Mouse (Mus musculus): ENCODE data around the gene Asphd1. TPM values are rescaled to one million over a fixed set of nuclear protein-coding genes. Genes with fewer than 3 reads are reported as not detected.

Asphd1 gene
- polyA plus RNA-seq, 1 experiment from 2014 or later = 6.5 TPM

DNA sequence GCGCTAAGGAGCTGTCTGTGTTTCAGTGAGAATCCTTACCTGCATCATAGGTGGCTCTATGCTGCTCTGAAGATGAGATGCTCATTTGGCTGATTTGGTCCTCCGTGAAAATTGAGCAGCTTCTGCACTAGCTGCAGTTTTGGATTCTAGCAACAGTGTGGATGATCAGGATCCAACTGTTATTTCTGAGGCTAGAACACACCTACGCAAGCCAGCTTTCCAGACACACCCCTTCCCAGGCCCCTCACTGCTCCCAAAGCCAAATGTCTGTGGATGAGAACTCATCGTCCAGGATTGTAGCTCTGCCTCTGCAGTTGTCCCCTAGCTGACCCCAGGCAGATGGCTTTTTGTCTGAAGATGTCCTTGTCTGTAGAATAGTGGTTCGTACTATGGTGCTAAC, 11.7 kb upstream of the Asphd1 start:
- Histone ChIP-seq H3K9me3 (ENCODE audit: control insufficient read depth, low read length) (no peaks in the 10 kb centered on the region), H3K4me1 (ENCODE audit: control insufficient read depth, insufficient read depth, low read length) (no peaks in the 10 kb centered on the region), H3K27me3 (ENCODE audit: control insufficient read depth, insufficient read depth, low read length) (no peaks in the 10 kb centered on the region), H3K9ac (replicated peaks; ENCODE audit: low read length) (no peak overlapping the region), H3K4me2 (ENCODE audit: low read length) (no peak overlapping the region), H3K36me3 (ENCODE audit: control insufficient read depth, insufficient read depth, low read length) (peaks cover 90% of the 10 kb centered on the region), H3K4me3 (replicated peaks; ENCODE audit: low read depth, low read length) (no peak overlapping the region), H3K27ac (replicated peaks; ENCODE audit: low read depth, low read length) (no peak overlapping the region)
- DNase-seq (no peak), ATAC-seq (ENCODE audit: low FRiP score, low TSS enrichment) (no peak)
- 89% methylated on average over 5 of the region's 5 CpGs for WGBS

DNA sequence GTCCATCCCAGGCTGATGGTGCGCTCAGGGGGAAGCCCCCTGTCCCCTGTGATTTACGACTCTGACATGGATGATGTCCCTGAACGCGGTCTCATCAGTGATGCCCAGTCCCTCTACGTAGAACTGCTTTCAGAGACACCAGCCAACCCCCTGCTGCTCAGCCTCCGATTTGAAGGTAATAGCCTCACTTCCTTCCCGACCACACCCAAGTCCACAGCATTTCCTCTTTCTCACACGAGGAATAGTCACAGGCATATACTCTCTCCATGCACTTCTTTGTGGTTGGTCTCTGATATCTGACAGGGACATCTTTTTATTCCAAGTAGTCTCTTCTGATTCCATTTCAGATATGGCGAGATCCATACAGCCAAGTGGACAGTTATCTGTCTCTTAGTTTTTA, 10.4 kb upstream of the Asphd1 start:
- H3K9me3 ChIP-seq (ENCODE audit: control insufficient read depth, low read length) = no peaks in the 10 kb centered on the region
- no peak for DNase-seq
- peaks cover 85% of the 10 kb centered on the region for H3K36me3 ChIP-seq (ENCODE audit: control insufficient read depth, insufficient read depth, low read length)
- H3K4me1 ChIP-seq (ENCODE audit: control insufficient read depth, insufficient read depth, low read length) = no peaks in the 10 kb centered on the region
- H3K9ac ChIP-seq (replicated peaks; ENCODE audit: low read length) = no peak overlapping the region
- no peak overlapping the region for H3K4me2 ChIP-seq (ENCODE audit: low read length)
- 76% methylated on average over 9 of the region's 9 CpGs for WGBS
- H3K27ac ChIP-seq (replicated peaks; ENCODE audit: low read depth, low read length) = no peak overlapping the region
- ATAC-seq (ENCODE audit: low FRiP score, low TSS enrichment) = no peak
- no peak overlapping the region for H3K4me3 ChIP-seq (replicated peaks; ENCODE audit: low read depth, low read length)
- H3K27me3 ChIP-seq (ENCODE audit: control insufficient read depth, insufficient read depth, low read length) = no peaks in the 10 kb centered on the region

DNA sequence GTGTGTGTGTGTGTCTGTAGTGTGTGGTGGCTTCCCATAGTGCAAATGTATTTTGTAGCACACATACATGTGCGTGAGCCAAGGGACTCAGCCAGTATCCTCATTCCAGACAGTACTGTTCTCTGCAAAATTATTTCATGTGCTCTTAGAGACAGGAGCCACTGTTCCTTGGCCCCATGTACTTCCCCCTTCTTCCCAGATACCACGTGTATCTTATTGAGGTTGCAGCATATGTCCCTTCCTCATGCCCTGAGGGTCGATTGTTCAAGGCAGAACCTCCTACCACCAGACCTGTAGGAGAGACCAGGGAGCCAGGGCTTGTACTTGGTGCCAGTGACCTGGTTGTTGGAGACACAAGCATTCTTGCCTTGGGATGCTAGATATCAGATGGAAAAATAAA, 5.7 kb upstream of the Asphd1 start:
- WGBS = 63% methylated on average over 3 of the region's 3 CpGs

DNA sequence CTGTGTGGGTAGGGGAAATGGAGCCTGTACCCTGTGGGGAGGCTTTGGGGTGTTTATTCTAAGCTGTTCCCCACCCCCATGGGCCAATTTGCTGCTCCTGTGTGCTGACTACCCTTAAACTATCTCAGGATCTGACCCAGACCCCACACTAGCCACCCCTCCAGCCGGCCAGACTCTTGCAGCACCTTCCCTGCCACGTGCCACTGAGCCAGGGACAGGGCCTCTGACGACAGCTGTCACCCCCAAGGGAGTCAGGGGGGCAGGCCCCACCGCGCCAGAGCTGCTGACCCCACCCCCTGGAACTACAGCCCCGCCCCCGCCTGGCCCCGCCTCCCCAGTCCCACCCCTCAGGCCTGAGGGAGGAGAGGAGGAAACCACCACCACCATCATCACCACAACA, 3.3 kb upstream of the Asphd1 start:
- H3K4me2 ChIP-seq (ENCODE audit: low read length) = peak overlapping the region; percentile 98
- H3K9me3 ChIP-seq (ENCODE audit: control insufficient read depth, low read length) = no peaks in the 10 kb centered on the region
- ATAC-seq (ENCODE audit: low FRiP score, low TSS enrichment) = no peak
- no peak for DNase-seq
- H3K9ac ChIP-seq (replicated peaks; ENCODE audit: low read length) = peak overlapping the region; percentile 81
- H3K36me3 ChIP-seq (ENCODE audit: control insufficient read depth, insufficient read depth, low read length) = peaks cover 30% of the 10 kb centered on the region
- WGBS = 0% methylated on average over 8 of the region's 8 CpGs
- no peaks in the 10 kb centered on the region for H3K27me3 ChIP-seq (ENCODE audit: control insufficient read depth, insufficient read depth, low read length)
- H3K4me3 ChIP-seq (replicated peaks; ENCODE audit: low read depth, low read length) = peak overlapping the region; percentile 64
- no peak overlapping the region for H3K27ac ChIP-seq (replicated peaks; ENCODE audit: low read depth, low read length)
- peaks cover 29% of the 10 kb centered on the region for H3K4me1 ChIP-seq (ENCODE audit: control insufficient read depth, insufficient read depth, low read length)

More for the DNA sequence above, 5.7 kb upstream of the Asphd1 start:
- ATAC-seq (ENCODE audit: low FRiP score, low TSS enrichment) (no peak), DNase-seq (no peak)
- H3K4me1 ChIP-seq (ENCODE audit: control insufficient read depth, insufficient read depth, low read length) = peaks cover 15% of the 10 kb centered on the region
- H3K4me3 ChIP-seq (replicated peaks; ENCODE audit: low read depth, low read length) = no peak overlapping the region
- peaks cover 53% of the 10 kb centered on the region for H3K36me3 ChIP-seq (ENCODE audit: control insufficient read depth, insufficient read depth, low read length)
- H3K9me3 ChIP-seq (ENCODE audit: control insufficient read depth, low read length) = no peaks in the 10 kb centered on the region
- H3K4me2 ChIP-seq (ENCODE audit: low read length) = no peak overlapping the region
- H3K27ac ChIP-seq (replicated peaks; ENCODE audit: low read depth, low read length) = no peak overlapping the region
- H3K9ac ChIP-seq (replicated peaks; ENCODE audit: low read length) = no peak overlapping the region
- no peaks in the 10 kb centered on the region for H3K27me3 ChIP-seq (ENCODE audit: control insufficient read depth, insufficient read depth, low read length)

DNA sequence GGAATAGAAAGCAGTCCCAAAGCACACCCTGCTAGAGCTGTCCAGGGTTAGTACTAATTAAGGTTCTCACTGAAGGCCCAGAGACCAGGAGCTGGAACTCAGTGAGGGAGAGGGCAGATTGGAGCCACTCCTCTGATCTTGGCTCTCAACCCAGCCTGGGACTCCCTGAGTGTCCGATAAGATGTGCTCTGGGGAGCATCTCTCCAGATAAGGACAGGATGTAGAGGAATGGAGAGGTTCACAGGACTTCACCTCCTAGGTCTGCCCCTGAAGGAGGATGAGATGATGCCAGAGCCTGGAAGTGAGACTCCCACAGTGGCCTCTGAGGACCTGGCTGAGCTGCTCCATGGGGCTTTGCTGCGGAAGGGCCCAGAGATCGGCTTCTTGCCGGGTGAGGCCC, 2.4 kb upstream of the Asphd1 start:
- peaks cover 30% of the 10 kb centered on the region for H3K4me1 ChIP-seq (ENCODE audit: control insufficient read depth, insufficient read depth, low read length)
- no peak for ATAC-seq (ENCODE audit: low FRiP score, low TSS enrichment)
- H3K27ac ChIP-seq (replicated peaks; ENCODE audit: low read depth, low read length) = peak overlapping the region; percentile 95; the same call in 1 of the 2 replicates
- peak overlapping the region; percentile 64 for H3K4me3 ChIP-seq (replicated peaks; ENCODE audit: low read depth, low read length)
- peak overlapping the region; percentile 81 for H3K9ac ChIP-seq (replicated peaks; ENCODE audit: low read length)
- DNase-seq = no peak
- peak overlapping the region; percentile 98 for H3K4me2 ChIP-seq (ENCODE audit: low read length)
- no peaks in the 10 kb centered on the region for H3K9me3 ChIP-seq (ENCODE audit: control insufficient read depth, low read length)
- peaks cover 24% of the 10 kb centered on the region for H3K36me3 ChIP-seq (ENCODE audit: control insufficient read depth, insufficient read depth, low read length)
- H3K27me3 ChIP-seq (ENCODE audit: control insufficient read depth, insufficient read depth, low read length) = no peaks in the 10 kb centered on the region
- WGBS = 22% methylated on average over 4 of the region's 4 CpGs

DNA sequence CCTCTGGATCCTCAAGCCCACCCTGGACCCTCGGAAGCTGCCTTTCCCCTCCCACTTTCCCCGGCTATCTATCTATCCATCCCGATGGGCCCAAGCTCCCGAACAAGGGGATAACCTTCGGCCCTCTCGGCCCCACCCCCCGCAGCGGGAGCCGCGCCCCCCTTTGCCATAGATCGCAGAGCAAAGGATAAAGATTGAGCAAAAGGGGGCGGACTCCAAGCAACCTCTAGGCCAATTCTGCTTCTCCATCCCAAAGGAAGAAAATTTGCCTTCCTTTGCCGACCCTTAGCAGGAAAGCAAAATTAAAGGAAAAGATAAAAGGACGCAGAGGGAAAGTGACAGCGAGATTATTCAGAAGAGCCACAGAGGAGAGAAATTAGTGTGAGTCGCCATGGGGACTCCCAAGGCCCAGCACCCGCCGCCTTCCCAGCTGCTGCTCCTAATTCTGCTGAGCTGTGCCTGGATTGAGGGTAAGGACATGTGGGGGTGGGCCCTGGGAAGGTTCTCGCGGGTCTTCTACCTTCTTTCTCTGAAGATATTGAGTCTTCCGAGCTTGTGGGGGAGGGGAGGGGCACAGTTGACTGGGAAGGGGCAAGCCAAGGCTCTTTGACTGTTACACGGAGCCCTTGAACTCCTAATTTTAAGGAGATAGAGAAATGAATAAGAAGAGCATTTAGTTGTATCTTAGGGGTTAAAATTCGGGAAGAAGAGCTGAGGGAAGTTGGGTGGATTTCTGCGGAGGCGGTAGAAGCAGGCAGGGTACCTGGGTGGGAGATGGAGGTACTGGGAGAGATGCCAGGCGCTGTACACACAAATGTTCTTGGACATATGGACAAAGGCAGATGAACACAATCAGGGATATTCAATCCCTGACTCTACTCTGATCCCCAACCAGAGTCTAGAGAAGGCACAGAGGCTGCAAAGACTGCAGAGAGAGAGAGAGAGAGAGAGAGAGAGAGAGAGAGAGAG, 1.5 kb upstream of the Asphd1 start:
- 0 out of 2 replicates have a peak, but pooled peaks have one; percentile 12 for ATAC-seq (ENCODE audit: low FRiP score, low TSS enrichment)
- Histone ChIP-seq H3K4me2 (ENCODE audit: low read length) (peak overlapping the region; percentile 98), H3K4me3 (replicated peaks; ENCODE audit: low read depth, low read length) (peak overlapping the region; percentile 64), H3K4me1 (ENCODE audit: control insufficient read depth, insufficient read depth, low read length) (peaks cover 30% of the 10 kb centered on the region), H3K9ac (replicated peaks; ENCODE audit: low read length) (peak overlapping the region; percentile 81), H3K27me3 (ENCODE audit: control insufficient read depth, insufficient read depth, low read length) (no peaks in the 10 kb centered on the region), H3K27ac (replicated peaks; ENCODE audit: low read depth, low read length) (peak overlapping the region; percentile 95), H3K9me3 (ENCODE audit: control insufficient read depth, low read length) (no peaks in the 10 kb centered on the region), H3K36me3 (ENCODE audit: control insufficient read depth, insufficient read depth, low read length) (peaks cover 25% of the 10 kb centered on the region)
- DNase-seq = peak; percentile 41
- WGBS = 5% methylated on average over 26 of the region's 26 CpGs

DNA sequence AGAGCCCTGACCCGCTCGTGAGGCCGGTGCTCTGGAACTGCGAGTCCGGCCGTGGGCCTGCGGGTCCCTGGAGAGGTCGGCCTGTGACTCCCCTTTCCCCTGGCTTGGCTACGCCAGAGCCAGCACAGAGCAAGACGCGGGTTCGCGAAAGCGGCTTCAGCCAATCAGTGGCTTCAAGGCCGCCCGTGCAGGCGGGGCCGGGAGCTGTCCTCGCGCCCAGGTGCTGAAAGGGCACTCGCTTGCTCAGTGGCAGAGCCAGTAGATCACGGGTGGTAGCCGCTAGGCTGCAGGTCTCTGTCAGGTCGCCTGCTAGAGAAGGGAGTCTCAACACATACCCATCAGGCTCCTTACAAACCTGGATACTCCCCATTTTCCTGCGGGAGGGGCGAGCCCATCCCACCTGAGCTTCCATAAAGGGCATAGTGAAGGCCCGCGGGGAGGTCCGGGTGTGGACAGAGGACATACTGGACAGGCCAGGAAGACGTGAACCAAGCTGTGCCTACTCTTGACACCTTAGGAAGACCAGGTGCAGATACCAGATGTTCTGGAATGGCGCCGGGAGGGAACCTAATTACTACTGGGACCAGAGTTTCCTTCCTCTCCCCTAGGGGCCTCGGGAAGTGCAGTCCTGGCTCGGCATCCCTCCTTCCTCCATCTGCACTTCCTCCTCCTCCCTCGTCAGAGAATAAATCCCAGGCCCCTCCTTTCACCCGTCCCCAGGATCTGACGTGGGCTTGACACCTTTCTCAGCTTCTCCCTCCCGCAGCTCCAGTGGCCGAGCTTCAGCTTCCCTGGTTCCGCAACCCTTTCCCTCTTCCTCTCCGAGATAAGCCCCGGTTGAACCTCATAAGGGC, 638 bp upstream of the Asphd1 start, which contains the start of gene Sez6l2:
Gene Sez6l2 (plus strand): TSS at position 771 of the 854 bp plus-strand sequence.
- no peaks in the 10 kb centered on the region for H3K9me3 ChIP-seq (ENCODE audit: control insufficient read depth, low read length)
- peak within 1 kb of the TSS; percentile 81 for H3K9ac ChIP-seq (replicated peaks; ENCODE audit: low read length)
- H3K27me3 ChIP-seq (ENCODE audit: control insufficient read depth, insufficient read depth, low read length) = no peaks in the 10 kb centered on the region
- peaks cover 30% of the 10 kb centered on the region for H3K4me1 ChIP-seq (ENCODE audit: control insufficient read depth, insufficient read depth, low read length)
- peak within 1 kb of the TSS; percentile 95 for H3K27ac ChIP-seq (replicated peaks; ENCODE audit: low read depth, low read length)
- peak; percentile 85 for ATAC-seq (ENCODE audit: low FRiP score, low TSS enrichment)
- H3K4me3 ChIP-seq (replicated peaks; ENCODE audit: low read depth, low read length) = peak within 1 kb of the TSS; percentile 64
- WGBS = under 1% methylated on average over 42 of the region's 42 CpGs
- peaks cover 24% of the 10 kb centered on the region for H3K36me3 ChIP-seq (ENCODE audit: control insufficient read depth, insufficient read depth, low read length)
- H3K4me2 ChIP-seq (ENCODE audit: low read length) = peak within 1 kb of the TSS; percentile 98
- peak; percentile 90 for DNase-seq

DNA sequence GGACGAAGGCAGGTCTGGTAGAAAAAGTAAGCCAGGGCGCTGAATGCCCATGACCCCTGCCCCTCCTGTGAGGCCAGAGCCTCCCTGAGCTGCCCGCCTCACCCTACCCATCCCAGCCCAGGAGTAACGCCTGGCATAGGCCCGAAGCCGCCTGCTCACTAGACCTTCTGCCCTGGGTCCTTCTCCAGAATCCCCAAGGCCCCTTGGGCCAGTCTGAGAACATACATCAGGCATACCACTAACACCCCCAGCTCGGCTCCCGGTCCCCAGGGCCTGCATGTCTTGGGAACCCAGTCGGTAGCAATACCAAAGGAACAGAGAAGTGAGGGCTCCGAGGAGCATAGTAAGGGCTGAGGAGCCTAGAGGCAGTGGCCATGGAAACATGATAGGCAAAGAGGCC, 756 bp downstream of the Asphd1 start:
- WGBS = 75% methylated on average over 10 of the region's 10 CpGs
- peaks cover 30% of the 10 kb centered on the region for H3K4me1 ChIP-seq (ENCODE audit: control insufficient read depth, insufficient read depth, low read length)
- no peak for ATAC-seq (ENCODE audit: low FRiP score, low TSS enrichment)

More for the DNA sequence above, 756 bp downstream of the Asphd1 start:
- peak overlapping the region; percentile 95 for H3K27ac ChIP-seq (replicated peaks; ENCODE audit: low read depth, low read length)
- H3K4me3 ChIP-seq (replicated peaks; ENCODE audit: low read depth, low read length) = peak overlapping the region; percentile 64
- DNase-seq = peak; percentile 9
- H3K27me3 ChIP-seq (ENCODE audit: control insufficient read depth, insufficient read depth, low read length) = no peaks in the 10 kb centered on the region
- no peaks in the 10 kb centered on the region for H3K9me3 ChIP-seq (ENCODE audit: control insufficient read depth, low read length)
- H3K36me3 ChIP-seq (ENCODE audit: control insufficient read depth, insufficient read depth, low read length) = peaks cover 21% of the 10 kb centered on the region
- peak overlapping the region; percentile 98 for H3K4me2 ChIP-seq (ENCODE audit: low read length)
- peak overlapping the region; percentile 81 for H3K9ac ChIP-seq (replicated peaks; ENCODE audit: low read length)

All from midbrain, embryonic 14.5 days (tissue).